Mouse (Mus musculus) left cerebral cortex, adult 8-10 months (tissue): ENCODE data around the gene Bcl2. TPM values are rescaled to one million over a fixed set of nuclear protein-coding genes. Genes with fewer than 3 reads are reported as not detected.
"Not testable (repeated sequence)": the region's sequence is repeated elsewhere in the genome, so short reads cannot be mapped to it uniquely, and the experiment has no call there.

ENCODE experiments used
- DNase-seq, 2 experiments: peaks; one replicate each; pipeline ENCODE4 v3.0.0; 2022; ENCODE audit warnings: low spot score in 2 of 2
- total RNA-seq, 4 experiments: library from RNA; stranded (reverse); gene quantifications; 2 replicates each; pipeline ENCODE4 v1.2.4; 2022

The Bcl2 gene
- total RNA-seq, 4 experiments from 2014 or later: 12.1 to 16.1 (median 13.3) TPM

GRCm38 (mm10) chr1:106559116-106559605 is 154.9 kb downstream of the Bcl2 start:
- no peak for DNase-seq

GRCm38 (mm10) chr1:106555498-106556168 is 158.4 kb downstream of the Bcl2 start:
- no peak for DNase-seq

- no peak for DNase-seq
Measured at GRCm38 (mm10) chr1:106553846-106554802, 159.9 kb downstream of the Bcl2 start.

GRCm38 (mm10) chr1:106552856-106553255 is 161.2 kb downstream of the Bcl2 start:
- DNase-seq: no peak

GRCm38 (mm10) chr1:106550580-106550979 is 163.5 kb downstream of the Bcl2 start:
- DNase-seq: no peak

- no peak for DNase-seq
Measured at GRCm38 (mm10) chr1:106549025-106549424, 165.0 kb downstream of the Bcl2 start.

GRCm38 (mm10) chr1:106544817-106545612 is 169.1 kb downstream of the Bcl2 start:
- DNase-seq: peak in 1 of 2 experiments; percentile 14

- peak in 1 of 2 experiments; percentile 32 for DNase-seq
Measured at GRCm38 (mm10) chr1:106542731-106543130, 171.3 kb downstream of the Bcl2 start.

- DNase-seq: no peak
Measured at GRCm38 (mm10) chr1:106541851-106542250, 172.2 kb downstream of the Bcl2 start.

- DNase-seq: no peak
Measured at GRCm38 (mm10) chr1:106540130-106540529, 173.9 kb downstream of the Bcl2 start.

- no peak for DNase-seq
Measured at GRCm38 (mm10) chr1:106539029-106539428, 175.0 kb downstream of the Bcl2 start.

- not testable (repeated sequence) for DNase-seq
Measured at GRCm38 (mm10) chr1:106534835-106535234, 179.2 kb downstream of the Bcl2 start.

- no peak for DNase-seq
Measured at GRCm38 (mm10) chr1:106529570-106529969, 184.5 kb downstream of the Bcl2 start.

GRCm38 (mm10) chr1:106527537-106527936 is 186.5 kb downstream of the Bcl2 start:
- no peak for DNase-seq

- DNase-seq: peak in 1 of 2 experiments; percentile 43
Measured at GRCm38 (mm10) chr1:106526751-106527150, 187.3 kb downstream of the Bcl2 start.

GRCm38 (mm10) chr1:106526112-106526511 is 188.0 kb downstream of the Bcl2 start:
- no peak for DNase-seq

- DNase-seq: no peak
Measured at GRCm38 (mm10) chr1:106523741-106524140, 190.3 kb downstream of the Bcl2 start.

- DNase-seq: no peak
Measured at GRCm38 (mm10) chr1:106523009-106523408, 191.1 kb downstream of the Bcl2 start.

- DNase-seq: no peak
Measured at GRCm38 (mm10) chr1:106517591-106518177, 196.4 kb downstream of the Bcl2 start.

GRCm38 (mm10) chr1:106517099-106517498 is 197.0 kb downstream of the Bcl2 start:
- no peak for DNase-seq

GRCm38 (mm10) chr1:106515611-106516010 is 198.5 kb downstream of the Bcl2 start:
- DNase-seq: no peak
